Mouse (Mus musculus) heart, adult 2 months (tissue): Measurements from ENCODE around the gene Ccdc34.

ENCODE experiments used
- CTCF ChIP-seq: fragments of 200-600 bp; IDR thresholded peaks from 2 replicates; pipeline ENCODE4 v1.8.1; 2022; ENCODE audit warnings: antibody characterized with exemption, mild to moderate bottlenecking, moderate library complexity
- EP300 ChIP-seq: fragments of 200-500 bp; IDR thresholded peaks from 2 replicates; pipeline ENCODE4 v1.6.1; 2011; ENCODE audit warnings: low read depth, low read length, control low read depth; ENCODE audit not compliant: insufficient read depth
- POLR2A ChIP-seq: fragments of 200-500 bp; IDR thresholded peaks from 2 replicates; pipeline ENCODE4 v1.6.1; 2011; ENCODE audit warnings: mild to moderate bottlenecking, low read depth, low read length, control low read depth; ENCODE audit not compliant: insufficient read depth

DNA sequence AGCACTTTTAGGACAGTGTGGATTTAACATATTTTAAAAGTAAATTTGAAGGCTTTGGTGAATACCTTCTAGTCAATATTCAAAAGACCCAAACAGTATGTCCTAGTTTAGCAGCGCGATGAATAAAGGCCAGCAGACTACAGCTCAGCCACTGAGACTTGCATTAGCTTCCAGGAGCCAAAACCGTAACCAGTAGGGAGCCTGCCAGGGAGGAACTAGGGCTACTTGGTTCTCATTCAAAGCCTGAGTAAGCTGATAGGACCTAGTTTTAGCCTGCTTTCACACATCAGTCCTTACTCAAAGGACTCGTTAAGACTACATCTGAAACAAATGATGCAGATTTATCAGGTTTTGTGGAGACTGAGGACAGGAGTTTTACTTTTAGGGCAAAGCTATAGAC is 2.0 kb downstream of the Ccdc34 start:
- TF ChIP-seq CTCF: no peak
- TF ChIP-seq POLR2A: no peak
- TF ChIP-seq EP300: no peak
